Mouse (Mus musculus): ENCODE results near the gene Nsd2.

Gene Nsd2

GRCm38 (mm10) chr5:33819876-33820732 is at the start of gene Nsd2:
Gene Nsd2 (plus strand): TSS chr5:33820725.
- peak; percentile 95 for DNase-seq (ENCODE audit: inconsistent ontology term)

- DNase-seq (ENCODE audit: inconsistent ontology term), result no peak
Observed at GRCm38 (mm10) chr5:33777195-33777594, 43.3 kb upstream of the Nsd2 start.

- DNase-seq (ENCODE audit: inconsistent ontology term), result no peak
Observed at GRCm38 (mm10) chr5:33781964-33782344, 38.6 kb upstream of the Nsd2 start.

- DNase-seq (ENCODE audit: inconsistent ontology term), result peak; percentile 94
Observed at GRCm38 (mm10) chr5:33782345-33782998, 38.1 kb upstream of the Nsd2 start, which contains the start of gene Letm1. Gene Letm1 (minus strand): TSS chr5:33782817.

GRCm38 (mm10) chr5:33782999-33783390 is 37.5 kb upstream of the Nsd2 start:
- DNase-seq (ENCODE audit: inconsistent ontology term), result no peak

GRCm38 (mm10) chr5:33791912-33792643 is 28.4 kb upstream of the Nsd2 start:
- DNase-seq (ENCODE audit: inconsistent ontology term), result no peak

GRCm38 (mm10) chr5:33803337-33803736 is 17.2 kb upstream of the Nsd2 start:
- no peak for DNase-seq (ENCODE audit: inconsistent ontology term)

GRCm38 (mm10) chr5:33811519-33811918 is 9.0 kb upstream of the Nsd2 start:
- no peak for DNase-seq (ENCODE audit: inconsistent ontology term)

- no peak for DNase-seq (ENCODE audit: inconsistent ontology term)
Observed at GRCm38 (mm10) chr5:33816008-33816725, 4.4 kb upstream of the Nsd2 start.

- DNase-seq (ENCODE audit: inconsistent ontology term), result no peak
Observed at GRCm38 (mm10) chr5:33818104-33818503, 2.4 kb upstream of the Nsd2 start.

- DNase-seq (ENCODE audit: inconsistent ontology term), result peak; percentile 82
Observed at GRCm38 (mm10) chr5:33819141-33819875, 1.2 kb upstream of the Nsd2 start.

- peak; percentile 69 for DNase-seq (ENCODE audit: inconsistent ontology term)
Observed at GRCm38 (mm10) chr5:33820733-33821621, 452 bp downstream of the Nsd2 start.

- DNase-seq (ENCODE audit: inconsistent ontology term), result peak; percentile 22
Observed at GRCm38 (mm10) chr5:33821901-33822427, 1.4 kb downstream of the Nsd2 start.

GRCm38 (mm10) chr5:33822456-33822855 is 1.9 kb downstream of the Nsd2 start:
- peak; percentile 21 for DNase-seq (ENCODE audit: inconsistent ontology term)

- DNase-seq (ENCODE audit: inconsistent ontology term), result no peak
Observed at GRCm38 (mm10) chr5:33826001-33826400, 5.5 kb downstream of the Nsd2 start.

GRCm38 (mm10) chr5:33828107-33828506 is 7.6 kb downstream of the Nsd2 start:
- no peak for DNase-seq (ENCODE audit: inconsistent ontology term)

GRCm38 (mm10) chr5:33829958-33830357 is 9.4 kb downstream of the Nsd2 start:
- DNase-seq (ENCODE audit: inconsistent ontology term), result no peak

- no peak for DNase-seq (ENCODE audit: inconsistent ontology term)
Observed at GRCm38 (mm10) chr5:33830832-33831231, 10.3 kb downstream of the Nsd2 start.

- no peak for DNase-seq (ENCODE audit: inconsistent ontology term)
Observed at GRCm38 (mm10) chr5:33841331-33841730, 20.8 kb downstream of the Nsd2 start.

- DNase-seq (ENCODE audit: inconsistent ontology term), result no peak
Observed at GRCm38 (mm10) chr5:33842549-33842948, 22.0 kb downstream of the Nsd2 start.
